Mouse (Mus musculus) kidney, adult 2 months (tissue): ENCODE data around the gene Ugdh. TPM values are rescaled to one million over a fixed set of nuclear protein-coding genes. Genes with fewer than 3 reads are reported as not detected.

Source experiments
- DNase-seq: peaks from one replicate; pipeline ENCODE4 v3.0.0; 2021
- H3K27ac ChIP-seq: fragments of 200-500 bp; 2 replicates; pipeline ENCODE4 v1.5.1; 2012; ENCODE audit warnings: low read depth, low read length, control low read depth, inconsistent platforms; ENCODE audit not compliant: insufficient read depth
- H3K27me3 ChIP-seq: fragments of 200-500 bp; replicated peaks from 2 replicates; pipeline ENCODE4 v1.6.1; 2012; ENCODE audit warnings: mild to moderate bottlenecking, moderate library complexity, low read length, inconsistent platforms; ENCODE audit not compliant: control insufficient read depth, insufficient read depth
- H3K36me3 ChIP-seq: fragments of 200-500 bp; 2 replicates; pipeline ENCODE4 v1.6.1; 2012; ENCODE audit warnings: mild to moderate bottlenecking, moderate library complexity, low read length, inconsistent platforms; ENCODE audit not compliant: control insufficient read depth, insufficient read depth
- H3K4me1 ChIP-seq: fragments of 200-500 bp; 2 replicates; pipeline ENCODE4 v1.6.1; 2011; ENCODE audit warnings: low read length; ENCODE audit not compliant: control insufficient read depth, insufficient read depth
- H3K4me3 ChIP-seq: fragments of 200-500 bp; 2 replicates; pipeline ENCODE4 v1.5.1; 2011; ENCODE audit warnings: mild to moderate bottlenecking, low read depth, low read length, control low read depth; ENCODE audit not compliant: insufficient read depth
- CTCF ChIP-seq: fragments of 200-500 bp; conservative IDR thresholded peaks from 2 replicates; pipeline ENCODE4 v1.5.1; 2011; ENCODE audit warnings: low read depth, mild to moderate bottlenecking, control low read depth, low read length, moderate library complexity, mixed read lengths; ENCODE audit not compliant: insufficient read depth, insufficient read length
- POLR2A ChIP-seq: fragments of 200-500 bp; IDR thresholded peaks from one replicate; pipeline ENCODE4 v1.6.1; 2011; ENCODE audit warnings: low read depth, low read length, control low read depth
- WGBS: fragments of 180-500 bp; shearing (Covaris S2); methylation state at CpG from one replicate; pipeline ENCODE4 v1.1.7; 2018; 5-methylcytosine and 5-hydroxymethylcytosine counted together
- polyA plus RNA-seq: library from polyadenylated mRNA; depleted of rRNA; stranded (reverse); fragments of >200 nt; gene quantifications from 2 replicates; pipeline ENCODE4 v1.2.3, GENCODE M21; 2012; rRNA removed

The Ugdh gene
- polyA plus RNA-seq, 1 experiment, result 31.2 TPM

DNA sequence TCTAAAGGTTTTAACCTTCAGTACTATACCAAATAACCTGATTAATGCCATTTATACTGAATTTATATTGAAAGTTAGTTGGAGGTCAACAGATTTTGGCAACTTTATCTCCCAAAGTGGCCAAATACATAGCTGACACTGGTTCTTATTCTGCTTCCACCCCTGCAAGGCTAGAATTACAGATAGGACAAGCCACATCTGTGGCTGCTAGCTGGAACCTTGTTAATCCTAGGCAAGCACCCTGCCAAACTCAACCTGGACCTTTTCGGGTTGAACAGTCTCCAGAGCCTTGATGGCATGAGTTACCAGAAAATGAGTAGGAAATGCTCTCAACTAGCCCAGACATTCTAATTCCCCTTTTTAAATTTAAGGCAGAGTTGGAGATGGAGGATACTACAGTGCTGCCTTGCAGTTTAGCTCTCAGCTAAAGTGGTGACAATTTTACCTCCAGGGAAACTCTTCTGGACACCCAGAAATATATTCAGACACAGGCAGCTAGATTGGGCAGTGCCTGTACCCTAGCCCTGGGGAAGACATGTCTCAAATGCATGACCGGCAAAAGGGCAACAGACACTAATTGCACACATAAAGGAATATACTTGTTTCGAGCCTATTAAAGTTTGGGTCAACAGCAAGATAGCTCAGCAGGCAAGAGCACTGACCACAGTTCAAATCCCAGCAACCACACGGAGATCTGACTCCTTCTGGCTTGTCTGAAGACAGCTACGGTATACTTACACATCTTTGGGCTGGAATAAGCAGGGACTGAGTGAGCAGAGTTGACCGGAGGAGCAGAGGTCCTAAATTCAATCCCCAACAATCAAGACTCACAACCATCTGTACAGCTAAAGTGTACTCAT lies 48.5 kb downstream of the Ugdh start:
- no peak overlapping the region for H3K4me3 ChIP-seq
- no peak overlapping the region for H3K27ac ChIP-seq
- no peaks in the 10 kb centered on the region for H3K36me3 ChIP-seq
- no peak for DNase-seq
- no peaks in the 10 kb centered on the region for H3K27me3 ChIP-seq
- no peaks in the 10 kb centered on the region for H3K4me1 ChIP-seq
- no peak for TF ChIP-seq POLR2A
- TF ChIP-seq CTCF, result no peak
- WGBS, result 75% methylated on average over 6 of the region's 6 CpGs

DNA sequence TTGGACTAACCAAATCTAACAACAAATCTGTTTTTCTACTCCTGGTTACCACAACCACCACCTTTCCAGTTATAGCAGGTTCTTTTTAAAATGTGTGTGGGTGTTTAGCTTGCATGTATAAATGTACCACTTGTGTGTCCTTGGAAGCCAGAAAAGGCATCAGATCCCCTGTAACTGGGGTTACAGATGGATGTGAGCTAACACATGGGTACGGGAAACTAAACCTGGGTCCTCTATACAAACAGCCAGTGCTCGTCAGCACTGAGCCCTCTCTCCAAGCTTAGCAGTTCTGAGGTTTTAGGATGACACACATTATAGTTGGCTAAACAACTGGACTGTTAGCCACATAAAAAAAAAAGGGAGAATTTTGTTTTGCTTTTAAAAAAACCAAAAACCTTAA lies 50.0 kb downstream of the Ugdh start:
- 86% methylated on average over 2 of the region's 2 CpGs for WGBS
- Histone ChIP-seq H3K27me3 (no peaks in the 10 kb centered on the region), H3K36me3 (no peaks in the 10 kb centered on the region), H3K27ac (no peak overlapping the region), H3K4me1 (no peaks in the 10 kb centered on the region), H3K4me3 (no peak overlapping the region)
- no peak for DNase-seq
- TF ChIP-seq POLR2A (no peak), CTCF (no peak)

DNA sequence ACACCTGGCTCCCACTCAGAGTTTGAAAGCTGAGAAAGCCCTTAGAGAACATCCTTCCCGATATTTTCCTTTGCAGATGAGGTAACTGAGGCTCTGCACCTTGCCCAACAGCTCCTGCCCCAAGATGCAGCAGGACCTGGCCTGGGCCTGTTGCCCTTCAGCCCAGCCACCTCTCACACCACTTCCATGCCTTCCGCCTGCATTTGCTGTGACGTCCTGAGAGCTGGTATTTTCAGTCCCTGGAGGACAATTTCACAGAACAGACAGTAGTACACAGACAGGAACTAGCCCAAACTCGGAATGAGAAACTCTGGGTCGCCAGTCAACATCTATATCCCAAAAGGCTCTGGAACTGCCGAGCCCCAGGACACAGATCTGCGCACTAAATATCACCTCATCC lies 61.0 kb downstream of the Ugdh start:
- no peaks in the 10 kb centered on the region for H3K4me1 ChIP-seq
- H3K4me3 ChIP-seq, result no peak overlapping the region
- no peak overlapping the region for H3K27ac ChIP-seq
- no peaks in the 10 kb centered on the region for H3K27me3 ChIP-seq
- DNase-seq, result no peak
- 83% methylated on average over 7 of the region's 7 CpGs for WGBS
- TF ChIP-seq CTCF (no peak), POLR2A (no peak)
- no peaks in the 10 kb centered on the region for H3K36me3 ChIP-seq

DNA sequence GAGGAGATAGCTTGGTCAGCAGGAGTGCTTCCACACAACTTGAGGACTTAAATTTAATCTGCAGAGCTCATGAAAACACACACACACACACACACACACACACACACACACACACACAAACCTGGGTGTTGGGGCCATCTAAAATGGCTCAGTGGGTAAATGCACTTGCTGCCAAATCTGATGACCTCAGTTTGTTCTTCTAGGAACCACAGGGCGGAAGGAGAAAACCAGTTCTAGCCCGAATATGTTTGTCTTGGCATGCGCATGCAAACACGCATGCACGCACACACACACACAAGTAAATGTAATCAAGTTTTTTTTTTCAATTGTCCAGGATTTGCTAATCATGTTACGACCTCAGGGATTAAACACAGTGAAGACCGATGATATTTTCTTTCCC lies 64.2 kb downstream of the Ugdh start:
- WGBS, result 72% methylated on average over 7 of the region's 7 CpGs
- no peaks in the 10 kb centered on the region for H3K4me1 ChIP-seq
- TF ChIP-seq CTCF (no peak), POLR2A (no peak)
- no peak overlapping the region for H3K4me3 ChIP-seq
- H3K36me3 ChIP-seq, result no peaks in the 10 kb centered on the region
- no peak for DNase-seq
- no peak overlapping the region for H3K27ac ChIP-seq
- H3K27me3 ChIP-seq, result no peaks in the 10 kb centered on the region

DNA sequence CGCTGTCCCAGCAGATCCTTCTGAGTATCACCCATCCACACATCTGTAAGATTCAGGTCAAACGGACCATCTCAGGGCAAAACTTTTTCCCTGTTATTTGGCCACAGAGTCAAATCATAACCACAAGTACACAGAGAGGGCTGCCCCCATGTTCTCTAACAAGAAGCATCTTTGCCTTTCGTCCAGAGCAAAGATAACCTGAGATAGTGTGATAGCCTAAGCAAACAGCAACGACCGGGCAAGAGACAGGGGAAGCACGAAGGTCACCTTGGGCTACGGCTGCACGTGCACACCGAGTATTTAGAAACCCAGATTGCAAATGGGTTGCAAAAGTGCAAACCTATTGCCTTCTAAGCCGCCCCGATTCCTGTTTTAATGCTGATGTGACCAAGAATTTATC lies 67.9 kb downstream of the Ugdh start:
- H3K4me1 ChIP-seq, result no peaks in the 10 kb centered on the region
- 81% methylated on average over 11 of the region's 11 CpGs for WGBS

More for the DNA sequence above, 67.9 kb downstream of the Ugdh start:
- Histone ChIP-seq H3K36me3 (no peaks in the 10 kb centered on the region), H3K27me3 (no peaks in the 10 kb centered on the region), H3K27ac (no peak overlapping the region), H3K4me3 (no peak overlapping the region)
- no peak for DNase-seq
- TF ChIP-seq CTCF (no peak), POLR2A (no peak)

Other genes starting within 250 kb of the Ugdh start
- gene Wdr19, start 236.3 kb downstream of the Ugdh start, polyA plus RNA-seq, result 5.7 and 6.4 TPM in 2 replicates
- gene Rfc1, start 100.3 kb downstream of the Ugdh start, polyA plus RNA-seq, result 9.1 and 10.9 TPM in 2 replicates
- 1.5 and 1.8 TPM in 2 replicates for gene Klb, start 87.6 kb downstream of the Ugdh start, polyA plus RNA-seq
- 220 and 310 TPM in 2 replicates for gene Rpl9, start 44.5 kb downstream of the Ugdh start, polyA plus RNA-seq
- gene Lias, start 44.5 kb downstream of the Ugdh start, polyA plus RNA-seq, result 18.6 and 26.1 TPM in 2 replicates
- gene Gm43552, start 56.9 kb upstream of the Ugdh start, polyA plus RNA-seq, result not detected in 2 replicates
- gene Smim14, start 101.2 kb upstream of the Ugdh start, polyA plus RNA-seq, result 111 and 114 TPM in 2 replicates
- 23.1 and 35.1 TPM in 2 replicates for gene Ube2k, start 101.3 kb upstream of the Ugdh start, polyA plus RNA-seq